Mouse (Mus musculus) heart, adult 2 months (tissue): ENCODE results near the gene Dynlrb1.

Experiments used
- CTCF ChIP-seq: fragments of 200-600 bp; IDR thresholded peaks from 2 replicates; pipeline ENCODE4 v1.8.1; 2022; ENCODE audit warnings: antibody characterized with exemption, mild to moderate bottlenecking, moderate library complexity
- EP300 ChIP-seq: fragments of 200-500 bp; IDR thresholded peaks from 2 replicates; pipeline ENCODE4 v1.6.1; 2011; ENCODE audit warnings: low read depth, low read length, control low read depth; ENCODE audit not compliant: insufficient read depth
- POLR2A ChIP-seq: fragments of 200-500 bp; IDR thresholded peaks from 2 replicates; pipeline ENCODE4 v1.6.1; 2011; ENCODE audit warnings: mild to moderate bottlenecking, low read depth, low read length, control low read depth; ENCODE audit not compliant: insufficient read depth

DNA sequence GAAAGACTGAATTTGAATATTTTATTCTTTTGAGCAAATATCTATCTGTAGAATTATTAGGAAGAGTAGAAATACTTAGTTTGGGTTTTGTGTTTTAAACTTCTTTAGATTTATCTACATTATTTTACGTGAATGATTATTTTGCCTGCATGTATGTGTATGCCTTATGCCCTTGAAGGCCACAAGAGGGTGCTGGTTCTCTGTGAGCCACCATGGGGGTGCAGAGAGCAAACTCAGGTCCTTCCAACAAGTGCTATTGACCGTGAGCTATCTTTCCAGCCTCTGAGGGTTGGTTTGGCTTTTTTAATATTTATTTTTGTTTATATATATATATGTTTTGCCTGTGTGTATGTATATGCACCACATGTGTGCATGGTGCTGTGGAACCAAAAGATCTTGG is 28.9 kb upstream of the Dynlrb1 start:
- TF ChIP-seq CTCF (peak; percentile 87), POLR2A (no peak), EP300 (0 out of 2 replicates have a peak, but pooled peaks have one; percentile 26)
